Mouse (Mus musculus) ES-Bruce4 (cell line): ENCODE data around the gene Olfr52.

ENCODE experiments used
- CTCF ChIP-seq: IDR thresholded peaks from one replicate; pipeline ENCODE4 v1.8.1; 2011; ENCODE audit warnings: low read depth, low read length
- EP300 ChIP-seq: IDR thresholded peaks from 2 replicates; pipeline ENCODE4 v1.6.1; 2011; ENCODE audit warnings: low read depth, low read length; ENCODE audit not compliant: insufficient read depth

GRCm38 (mm10) chr2:86219214-86219613 lies 33.7 kb upstream of the Olfr52 start, which contains the start of gene Olfr1046:
- TF ChIP-seq EP300: no peak
- no peak for TF ChIP-seq CTCF
